Mouse (Mus musculus): ENCODE measurements around the gene Macf1. TPM values are rescaled to one million over a fixed set of nuclear protein-coding genes. Genes with fewer than 3 reads are reported as not detected.

Macf1 gene
- 99.7 and 103 TPM in 2 replicates for polyA plus RNA-seq (2012; rRNA removed)
- polyA plus RNA-seq (2014; fragmentation: Nextera tagmentation; extraction: Ambion mirVana): 79.8 and 84.0 TPM in 2 replicates

DNA sequence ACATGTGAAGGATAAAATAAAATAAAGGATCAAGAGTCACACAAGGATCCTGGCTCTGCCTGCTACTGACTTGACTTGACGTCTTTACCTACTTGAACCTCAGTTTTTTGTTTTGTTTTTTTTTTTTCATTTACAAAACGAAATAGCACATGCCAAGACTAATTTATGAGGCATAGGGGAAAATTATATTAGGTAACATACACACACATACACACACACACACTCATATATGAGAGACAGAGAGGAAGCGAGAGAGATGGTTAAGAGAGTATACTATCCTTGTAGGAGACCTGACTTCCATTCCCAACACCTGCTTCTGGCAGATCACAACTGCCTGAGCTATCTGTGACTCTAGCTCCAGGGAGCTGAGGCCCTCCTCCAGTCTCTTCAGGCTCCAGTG, at the start of gene Macf1:
Gene Macf1 (minus strand): TSS at position 101 of the 400 bp plus-strand sequence.
- ATAC-seq (ENCODE audit: low FRiP score, low read depth): no peak
- 0 out of 2 replicates have a peak, but pooled peaks cover 5% of the 10 kb centered on the region for H3K36me3 ChIP-seq (ENCODE audit: control insufficient read depth, insufficient read depth, low read length)
- H3K4me3 ChIP-seq (replicated peaks; ENCODE audit: low read length): no peak within 1 kb of the TSS
- no peak for TF ChIP-seq POLR2A (IDR thresholded peaks at IDR 0.05; ENCODE audit: borderline replicate concordance, extremely low read depth, insufficient read depth, insufficient read length)
- no peaks in the 10 kb centered on the region for H3K9me3 ChIP-seq (ENCODE audit: control insufficient read depth, low read length)
- 0 out of 2 replicates have a peak, but pooled peaks cover 9% of the 10 kb centered on the region for H3K27me3 ChIP-seq (ENCODE audit: control insufficient read depth, insufficient read depth, low read length)
- no peak for DNase-seq (ENCODE audit: low spot score)
- H3K4me2 ChIP-seq (replicated peaks; ENCODE audit: low read depth, low read length, severe bottlenecking): no peak within 1 kb of the TSS
- 66% methylated on average over 3 of the region's 3 CpGs for WGBS
- no peak within 1 kb of the TSS for H3K27ac ChIP-seq (replicated peaks; ENCODE audit: low read depth, low read length)
- H3K9ac ChIP-seq (ENCODE audit: low read depth, low read length, severe bottlenecking): no peak within 1 kb of the TSS
- peaks cover 11% of the 10 kb centered on the region for H3K4me1 ChIP-seq (ENCODE audit: control insufficient read depth, insufficient read depth, low read length)

DNA sequence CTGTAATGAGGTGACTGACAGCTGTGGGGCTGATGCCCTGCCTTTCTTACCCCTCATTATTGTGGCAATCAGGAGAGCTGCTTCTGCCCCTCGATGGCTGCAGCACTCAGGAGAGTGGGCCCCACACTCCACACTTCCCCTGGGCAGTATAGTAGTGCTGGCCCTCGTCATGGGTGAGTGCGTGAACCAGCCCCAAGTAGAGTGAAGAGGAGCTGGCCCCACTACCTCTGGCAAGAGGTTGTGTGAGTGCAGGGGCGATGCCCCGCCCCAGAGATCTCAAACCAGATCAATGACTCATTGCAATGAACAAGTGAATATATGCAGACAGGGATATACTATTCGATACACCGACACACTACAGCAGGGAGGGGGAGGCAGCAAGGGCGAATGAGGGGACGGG, 49.4 kb upstream of the Macf1 start:
- Histone ChIP-seq H3K9ac (ENCODE audit: low read depth, low read length, severe bottlenecking) (no peak overlapping the region), H3K27ac (replicated peaks; ENCODE audit: low read depth, low read length) (no peak overlapping the region), H3K4me2 (replicated peaks; ENCODE audit: low read depth, low read length, severe bottlenecking) (no peak overlapping the region), H3K4me1 (ENCODE audit: control insufficient read depth, insufficient read depth, low read length) (no peaks in the 10 kb centered on the region), H3K27me3 (ENCODE audit: control insufficient read depth, insufficient read depth, low read length) (no peaks in the 10 kb centered on the region), H3K4me3 (replicated peaks; ENCODE audit: low read length) (no peak overlapping the region), H3K36me3 (ENCODE audit: control insufficient read depth, insufficient read depth, low read length) (peaks cover 29% of the 10 kb centered on the region), H3K9me3 (ENCODE audit: control insufficient read depth, low read length) (no peaks in the 10 kb centered on the region)
- TF ChIP-seq POLR2A (IDR thresholded peaks at IDR 0.05; ENCODE audit: borderline replicate concordance, extremely low read depth, insufficient read depth, insufficient read length): no peak
- ATAC-seq (ENCODE audit: low FRiP score, low read depth) (no peak), DNase-seq (ENCODE audit: low spot score) (no peak)
- WGBS: 91% methylated on average over 9 of the region's 9 CpGs

DNA sequence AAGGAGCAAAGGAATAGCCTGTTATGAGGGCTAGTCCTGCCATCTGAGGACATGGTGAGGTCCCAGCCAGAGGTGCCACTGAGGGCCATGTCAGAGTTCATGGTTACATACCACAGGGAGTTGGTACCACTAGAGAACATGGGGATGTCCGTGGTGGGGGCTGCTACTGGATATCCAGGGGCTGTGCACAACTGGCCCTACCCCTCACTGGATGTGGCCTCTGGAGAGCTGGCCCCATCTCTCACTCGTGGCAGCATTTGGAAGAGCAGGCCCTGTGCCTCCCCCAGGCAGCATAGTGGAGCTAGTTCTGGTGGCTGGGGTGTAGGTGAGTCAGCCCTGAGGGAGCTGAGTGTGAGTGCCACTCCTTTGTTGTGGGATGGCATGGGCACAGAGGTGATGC, 48.8 kb upstream of the Macf1 start:
- Histone ChIP-seq H3K4me3 (replicated peaks; ENCODE audit: low read length) (no peak overlapping the region), H3K4me2 (replicated peaks; ENCODE audit: low read depth, low read length, severe bottlenecking) (no peak overlapping the region), H3K36me3 (ENCODE audit: control insufficient read depth, insufficient read depth, low read length) (peaks cover 22% of the 10 kb centered on the region), H3K9ac (ENCODE audit: low read depth, low read length, severe bottlenecking) (no peak overlapping the region), H3K27ac (replicated peaks; ENCODE audit: low read depth, low read length) (no peak overlapping the region), H3K27me3 (ENCODE audit: control insufficient read depth, insufficient read depth, low read length) (no peaks in the 10 kb centered on the region), H3K4me1 (ENCODE audit: control insufficient read depth, insufficient read depth, low read length) (no peaks in the 10 kb centered on the region), H3K9me3 (ENCODE audit: control insufficient read depth, low read length) (no peaks in the 10 kb centered on the region)
- 92% methylated on average over 2 of the region's 2 CpGs for WGBS
- no peak for DNase-seq (ENCODE audit: low spot score)
- no peak for TF ChIP-seq POLR2A (IDR thresholded peaks at IDR 0.05; ENCODE audit: borderline replicate concordance, extremely low read depth, insufficient read depth, insufficient read length)
- no peak for ATAC-seq (ENCODE audit: low FRiP score, low read depth)

DNA sequence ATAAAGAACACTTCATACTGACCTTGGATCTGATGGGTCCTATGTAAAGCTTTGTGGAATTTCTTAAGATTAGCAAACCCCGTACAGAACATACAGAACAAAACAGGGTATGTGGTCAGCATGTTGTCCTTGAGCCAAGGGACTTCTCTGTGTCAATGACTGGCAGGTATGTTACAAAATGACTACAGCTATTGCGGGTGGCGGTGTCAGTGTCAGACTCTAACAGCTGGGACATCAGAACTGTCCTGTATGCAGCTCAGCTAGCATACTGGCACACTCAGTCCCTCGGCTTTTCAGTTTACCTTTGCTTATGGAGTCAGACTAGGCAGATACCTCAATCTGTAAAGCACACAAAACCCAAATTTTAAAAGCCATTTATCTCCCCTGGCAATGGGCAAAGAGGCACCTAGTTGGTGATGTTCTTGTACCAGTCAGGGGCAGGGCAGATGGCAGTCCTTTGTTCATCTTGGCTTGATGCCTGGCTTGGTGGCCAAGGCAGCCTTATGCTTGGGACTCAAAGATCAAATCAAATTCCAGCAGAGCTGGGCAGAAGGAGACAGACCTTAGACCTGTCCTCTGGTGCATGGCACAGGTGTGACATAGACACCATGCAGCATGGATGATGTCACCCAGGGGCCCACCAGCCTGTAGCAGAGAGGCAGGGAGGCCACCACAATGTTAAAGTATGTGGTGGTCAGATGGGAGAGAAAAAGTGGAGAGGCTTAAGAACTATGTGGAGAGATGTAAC, 48.2 kb upstream of the Macf1 start:
- no peak for DNase-seq (ENCODE audit: low spot score)
- no peaks in the 10 kb centered on the region for H3K4me1 ChIP-seq (ENCODE audit: control insufficient read depth, insufficient read depth, low read length)
- no peak overlapping the region for H3K4me2 ChIP-seq (replicated peaks; ENCODE audit: low read depth, low read length, severe bottlenecking)
- no peaks in the 10 kb centered on the region for H3K27me3 ChIP-seq (ENCODE audit: control insufficient read depth, insufficient read depth, low read length)
- H3K36me3 ChIP-seq (ENCODE audit: control insufficient read depth, insufficient read depth, low read length): peaks cover 19% of the 10 kb centered on the region
- H3K9me3 ChIP-seq (ENCODE audit: control insufficient read depth, low read length): no peaks in the 10 kb centered on the region
- no peak overlapping the region for H3K27ac ChIP-seq (replicated peaks; ENCODE audit: low read depth, low read length)
- no peak for ATAC-seq (ENCODE audit: low FRiP score, low read depth)
- 90% methylated on average over 4 of the region's 4 CpGs for WGBS
- no peak overlapping the region for H3K9ac ChIP-seq (ENCODE audit: low read depth, low read length, severe bottlenecking)
- TF ChIP-seq POLR2A (IDR thresholded peaks at IDR 0.05; ENCODE audit: borderline replicate concordance, extremely low read depth, insufficient read depth, insufficient read length): no peak
- no peak overlapping the region for H3K4me3 ChIP-seq (replicated peaks; ENCODE audit: low read length)

DNA sequence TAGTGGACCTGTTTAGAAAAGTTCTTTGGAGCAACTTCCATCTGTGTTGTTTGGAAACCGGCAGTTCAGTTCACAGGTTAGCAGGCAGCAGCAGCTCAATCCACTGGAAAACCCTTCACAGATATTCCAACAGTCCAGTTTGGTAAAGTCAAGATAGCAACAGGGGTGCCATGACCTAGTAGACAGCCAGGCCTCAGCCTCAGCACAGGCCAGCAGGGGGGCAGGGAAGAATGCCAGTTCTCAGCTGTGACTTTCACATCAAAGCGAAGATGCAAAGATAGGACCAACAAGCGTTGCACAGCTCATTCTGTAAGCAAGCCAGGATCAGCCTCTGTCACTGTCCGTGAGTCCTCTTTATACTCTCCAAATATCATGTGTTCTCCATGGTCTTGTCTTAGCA, 37.6 kb upstream of the Macf1 start:
- Histone ChIP-seq H3K27ac (replicated peaks; ENCODE audit: low read depth, low read length) (no peak overlapping the region), H3K4me3 (replicated peaks; ENCODE audit: low read length) (no peak overlapping the region), H3K27me3 (ENCODE audit: control insufficient read depth, insufficient read depth, low read length) (no peaks in the 10 kb centered on the region), H3K36me3 (ENCODE audit: control insufficient read depth, insufficient read depth, low read length) (no peaks in the 10 kb centered on the region), H3K9ac (ENCODE audit: low read depth, low read length, severe bottlenecking) (no peak overlapping the region), H3K4me2 (replicated peaks; ENCODE audit: low read depth, low read length, severe bottlenecking) (no peak overlapping the region), H3K4me1 (ENCODE audit: control insufficient read depth, insufficient read depth, low read length) (peaks cover 4% of the 10 kb centered on the region; the same call in 1 of the 2 replicates), H3K9me3 (ENCODE audit: control insufficient read depth, low read length) (no peaks in the 10 kb centered on the region)
- no peak for TF ChIP-seq POLR2A (IDR thresholded peaks at IDR 0.05; ENCODE audit: borderline replicate concordance, extremely low read depth, insufficient read depth, insufficient read length)
- DNase-seq (ENCODE audit: low spot score) (no peak), ATAC-seq (ENCODE audit: low FRiP score, low read depth) (no peak)
- WGBS: 87% methylated on average over 4 of the region's 4 CpGs

All from limb, embryonic 14.5 days (tissue).